Mouse (Mus musculus): ENCODE data around the gene Svs5.

- TF ChIP-seq CTCF (IDR thresholded peaks at IDR 0.05; ENCODE audit: low read depth, low read length) = no peak
- TF ChIP-seq GATA2 (IDR thresholded peaks at IDR 0.05; ENCODE audit: borderline replicate concordance, low read depth, low read length) = no peak
- TF ChIP-seq GATA1 (IDR thresholded peaks at IDR 0.05; ENCODE audit: borderline replicate concordance, low read length) = no peak
These were observed 20.2 kb downstream of the Svs5 start for GRCm38 (mm10) chr2:164352697-164353096.

Data from G1E (cell line).